Mouse (Mus musculus) liver, adult 10 weeks (tissue): Measurements from ENCODE around the gene Vps35l. TPM values are rescaled to one million over a fixed set of nuclear protein-coding genes. Genes with fewer than 3 reads are reported as not detected.

ENCODE experiments used
- polyA plus RNA-seq: library from polyadenylated mRNA; stranded (reverse); fragments of 350-450 nt; fragmentation: Illumina TruSeq; extraction: RNeasy Lipid Tissue Mini Kit (QIAGEN cat#74804); gene quantifications from one replicate; pipeline ENCODE4 v1.2.3, GENCODE M21; 2014; ENCODE audit warnings: low read depth, low replicate concordance

The Vps35l gene
- polyA plus RNA-seq: 5.6 TPM

GRCm38 (mm10) chr7:118739975-118740531 is at the start of gene Vps35l:
Gene Vps35l, plus strand, starts transcription at chr7:118740226.

GRCm38 (mm10) chr7:118705101-118705961 is 34.7 kb upstream of the Vps35l start, which contains the start of gene Gde1:
Gene Gde1, minus strand, starts transcription at chr7:118705778.

GRCm38 (mm10) chr7:118712228-118713173 is 27.5 kb upstream of the Vps35l start, which contains the start of gene Ccp110:
Gene Ccp110, plus strand, starts transcription at chr7:118712552.

DNA sequence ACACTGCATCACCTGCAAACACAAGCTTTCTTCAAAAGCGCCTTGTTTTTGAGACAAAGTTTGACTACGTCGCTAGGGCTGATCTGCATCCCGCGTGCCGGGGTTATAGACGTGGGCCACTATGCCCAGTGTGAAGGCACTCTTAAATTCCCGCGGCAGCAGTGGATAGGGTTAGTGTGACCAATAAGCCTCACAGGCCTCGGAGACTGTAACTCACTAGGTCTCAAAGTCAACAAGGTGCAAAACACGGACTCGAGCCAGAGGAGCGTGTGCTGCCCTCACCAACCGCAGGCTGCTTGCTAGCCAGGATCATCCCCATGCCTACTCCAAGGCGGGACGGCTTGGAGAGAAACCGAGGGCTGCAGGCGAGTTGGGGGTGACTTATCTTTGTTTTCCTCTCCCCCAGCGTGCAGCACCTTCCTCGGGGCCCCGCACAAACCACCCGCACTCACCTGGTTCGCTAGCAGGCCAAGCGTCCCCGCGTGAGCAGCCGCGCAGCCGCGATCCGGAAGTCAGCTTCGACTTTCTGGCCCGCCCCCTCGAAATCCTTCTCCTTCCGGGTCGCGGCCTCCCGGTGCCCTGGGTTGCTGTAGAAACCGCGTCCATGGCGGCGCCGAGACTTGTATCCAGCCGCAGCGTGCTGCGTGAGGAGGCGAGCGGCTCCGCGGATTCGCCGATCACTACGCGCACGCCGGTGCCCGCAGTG is 115.3 kb downstream of the Vps35l start, which contains the start of gene Iqck:
Gene Iqck (plus strand): TSS at position 582 of the 706 bp plus-strand sequence.

DNA sequence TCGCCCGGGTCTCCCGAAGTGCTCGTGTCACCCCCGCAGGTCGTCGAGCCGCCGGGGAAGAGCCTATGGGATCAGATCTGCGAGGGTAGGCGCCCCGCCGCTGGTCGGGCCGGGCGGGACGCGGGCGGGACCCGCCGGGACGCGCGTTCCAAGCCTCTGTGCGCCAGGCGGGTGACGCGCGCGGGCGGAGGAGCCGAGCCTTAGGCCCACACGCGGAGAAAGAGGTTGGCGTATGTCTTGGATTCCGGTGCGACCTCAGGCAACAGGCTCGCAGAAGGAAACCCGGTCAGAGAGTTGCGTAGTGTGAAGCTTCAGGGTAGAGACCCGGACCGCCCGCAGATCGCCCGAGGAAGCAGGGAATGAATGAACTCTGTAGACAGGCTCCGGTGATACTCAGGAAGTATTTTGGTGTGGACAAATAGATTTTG is 115.9 kb downstream of the Vps35l start, which contains the start of gene Knop1:
Gene Knop1 (minus strand): TSS at position 378 of the 428 bp plus-strand sequence.

Other genes with a start within 250 kb of the Vps35l start
- 3.8 TPM for gene Itpripl2, start 248.3 kb upstream of the Vps35l start, polyA plus RNA-seq
- 6.9 TPM for gene Coq7, start 206.9 kb upstream of the Vps35l start, polyA plus RNA-seq
- 1.7 TPM for gene Tmc7, start 155.5 kb upstream of the Vps35l start, polyA plus RNA-seq
- not detected for gene Tmc5, start 142.9 kb upstream of the Vps35l start, polyA plus RNA-seq
- 43.1 TPM for gene Gde1, start 34.4 kb upstream of the Vps35l start, polyA plus RNA-seq
- 6.8 TPM for gene Ccp110, start 27.7 kb upstream of the Vps35l start, polyA plus RNA-seq
- gene Iqck, start 115.5 kb downstream of the Vps35l start, polyA plus RNA-seq: not detected
- 20.2 TPM for gene Knop1, start 116.0 kb downstream of the Vps35l start, polyA plus RNA-seq